Mouse (Mus musculus) Muller cell, postnatal 12 days (primary cell): Measurements from ENCODE around the gene Srbd1.

Experiments used
- DNase-seq: peaks from one replicate; pipeline ENCODE4 v3.0.0-alpha.2; 2015; ENCODE audit errors: inconsistent ontology term

Gene Srbd1

DNA sequence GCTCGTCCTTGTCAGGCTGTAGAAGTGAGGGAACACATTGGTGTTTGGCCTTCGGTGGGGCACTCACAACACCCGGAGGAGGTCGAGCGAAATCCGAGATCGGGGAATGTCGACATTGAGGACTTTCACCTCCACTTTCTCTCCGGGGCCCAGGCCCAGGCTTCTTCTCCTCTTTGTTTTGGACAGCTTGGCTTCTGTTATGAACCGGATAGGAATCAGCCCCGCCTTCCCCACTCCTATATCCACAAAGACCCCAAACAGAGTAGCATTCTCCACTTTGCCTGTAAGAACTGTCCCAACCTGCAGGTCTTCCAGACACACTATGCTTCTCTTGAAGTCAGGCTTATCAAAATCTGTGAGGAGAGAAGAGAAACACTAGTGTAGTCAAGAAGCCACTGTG is 159.8 kb downstream of the Srbd1 start:
- DNase-seq, result no peak

DNA sequence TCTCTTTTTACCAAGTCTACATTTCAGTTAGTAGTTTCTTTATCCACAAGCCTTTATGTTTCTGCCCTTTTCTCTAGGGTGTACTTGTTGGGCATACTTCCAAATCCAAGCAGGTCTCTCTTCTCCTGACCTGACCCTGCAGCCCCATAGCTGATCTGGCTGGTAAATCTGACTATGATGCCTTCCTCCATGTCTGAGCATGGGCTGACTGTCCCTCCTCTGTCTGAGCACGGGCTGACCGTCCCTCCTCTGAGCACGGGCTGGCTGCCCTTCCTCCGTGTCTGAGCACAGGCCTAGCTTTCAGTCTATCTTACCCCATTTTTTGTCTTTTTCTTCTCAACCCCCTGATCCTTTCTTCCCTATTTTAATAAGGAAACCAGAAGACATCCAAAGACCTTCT is 162.7 kb downstream of the Srbd1 start:
- no peak for DNase-seq

GRCm38 (mm10) chr17:85981869-85982268 is 163.1 kb downstream of the Srbd1 start:
- DNase-seq, result no peak

GRCm38 (mm10) chr17:85978876-85979275 is 166.1 kb downstream of the Srbd1 start:
- DNase-seq, result no peak

GRCm38 (mm10) chr17:85975077-85975476 is 169.9 kb downstream of the Srbd1 start:
- peak; percentile 17 for DNase-seq

DNA sequence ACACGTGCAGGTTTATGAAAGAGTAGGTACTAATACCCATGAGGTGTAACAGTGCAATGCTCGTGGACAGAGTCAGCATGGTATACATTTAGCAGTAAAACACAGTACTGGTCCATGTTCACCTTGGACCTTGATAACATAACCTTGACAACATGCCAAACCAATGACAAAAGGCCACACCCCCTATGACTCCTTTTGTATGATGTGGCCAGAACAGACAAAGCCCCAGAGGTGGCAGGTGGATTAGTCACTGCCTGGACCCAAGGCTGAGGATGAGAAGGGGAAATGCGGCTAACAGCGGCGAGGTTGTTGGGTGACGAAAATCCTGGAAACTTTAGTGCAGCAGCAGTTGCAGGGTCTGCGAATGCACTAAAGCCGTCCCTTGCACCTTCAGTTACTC is 170.4 kb downstream of the Srbd1 start:
- no peak for DNase-seq

- no peak for DNase-seq
These were observed 173.9 kb downstream of the Srbd1 start for GRCm38 (mm10) chr17:85971120-85971519.

DNA sequence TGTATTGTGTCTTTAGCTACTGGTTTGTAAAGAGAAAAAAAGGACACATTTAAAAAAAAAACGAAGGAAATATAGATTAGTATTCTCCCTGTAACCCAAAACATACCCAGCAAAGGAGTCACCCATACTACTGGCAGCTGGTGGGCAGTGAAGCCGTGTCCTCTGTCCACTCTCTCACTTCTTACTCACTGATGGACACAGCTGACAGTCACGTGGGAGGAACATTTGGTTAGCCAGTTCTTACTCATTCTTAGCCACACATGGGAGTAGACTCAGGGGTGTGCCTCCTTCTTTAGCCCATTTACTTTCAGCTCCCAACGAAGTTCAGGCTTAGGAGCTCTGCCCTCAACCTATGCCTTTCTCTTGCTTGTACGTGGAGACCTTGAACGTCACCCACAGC is 183.3 kb downstream of the Srbd1 start:
- no peak for DNase-seq

DNA sequence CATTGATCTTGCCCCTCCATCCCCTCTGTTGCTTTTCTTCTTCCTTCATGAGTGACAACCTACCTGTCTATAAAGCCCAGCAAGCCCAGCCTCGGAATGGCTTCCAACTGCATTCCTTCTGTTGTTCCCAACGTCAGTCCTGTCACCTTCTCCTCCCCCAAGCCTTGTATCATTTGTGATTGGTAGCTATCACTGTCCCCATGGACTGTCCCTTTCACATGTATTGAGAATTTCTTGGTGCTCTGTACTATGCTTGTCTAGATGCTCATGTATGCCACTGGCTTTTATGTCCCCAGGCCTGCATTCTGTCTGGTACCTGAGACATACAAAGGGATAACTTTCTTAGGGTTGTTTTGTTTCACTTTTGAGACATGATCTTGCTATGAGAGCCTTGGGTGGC is 193.2 kb downstream of the Srbd1 start:
- DNase-seq, result no peak

GRCm38 (mm10) chr17:85949919-85950505 is 195.0 kb downstream of the Srbd1 start:
- no peak for DNase-seq

DNA sequence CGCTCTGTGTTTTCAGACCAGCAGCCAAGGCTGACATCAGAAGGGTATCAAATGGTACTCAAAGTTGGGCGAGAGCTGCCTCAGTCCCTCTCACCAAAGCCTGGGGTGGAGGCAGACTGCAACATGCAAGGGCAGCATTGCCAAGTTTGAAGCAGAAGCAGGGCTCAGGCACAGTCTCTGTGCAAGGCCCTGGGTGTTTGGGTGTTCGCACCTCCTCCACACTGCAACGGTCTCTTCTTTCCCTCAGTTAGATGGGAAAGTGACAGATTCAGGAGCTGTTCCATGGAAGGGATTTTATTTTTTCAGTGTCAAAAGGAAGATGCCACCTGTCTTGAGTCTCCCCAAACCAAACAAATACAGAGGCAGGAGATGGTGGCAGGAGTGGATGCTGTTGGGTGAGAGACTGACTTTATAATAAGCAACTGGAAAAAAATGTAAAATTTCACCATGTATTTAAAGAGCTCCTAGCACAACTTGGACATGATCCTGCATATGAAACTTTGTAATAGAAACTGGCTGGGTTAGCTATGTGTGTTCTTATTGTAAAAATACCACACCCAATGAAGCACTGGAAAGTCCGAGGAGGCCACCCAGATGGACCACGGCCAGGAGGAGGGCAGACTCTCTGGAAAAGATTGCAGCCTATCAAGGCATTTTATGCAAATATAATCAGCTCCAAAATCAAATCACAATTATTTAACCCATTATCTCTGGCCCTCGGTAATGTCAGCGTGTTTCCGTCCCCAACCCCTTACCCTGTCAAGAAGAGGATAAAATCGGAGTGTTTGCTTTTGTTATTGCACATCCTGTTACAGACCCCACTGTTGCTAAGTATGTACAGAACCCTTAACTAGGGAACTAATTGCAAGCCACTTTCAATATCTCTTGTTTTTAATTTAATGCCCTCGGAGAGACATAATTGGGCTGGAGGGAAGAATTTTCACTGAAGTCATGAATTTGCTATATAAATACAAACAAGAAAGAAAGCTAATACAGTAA is 195.8 kb downstream of the Srbd1 start:
- no peak for DNase-seq

GRCm38 (mm10) chr17:85944726-85945125 is 200.2 kb downstream of the Srbd1 start:
- no peak for DNase-seq

GRCm38 (mm10) chr17:85943994-85944640 is 200.9 kb downstream of the Srbd1 start:
- no peak for DNase-seq

DNA sequence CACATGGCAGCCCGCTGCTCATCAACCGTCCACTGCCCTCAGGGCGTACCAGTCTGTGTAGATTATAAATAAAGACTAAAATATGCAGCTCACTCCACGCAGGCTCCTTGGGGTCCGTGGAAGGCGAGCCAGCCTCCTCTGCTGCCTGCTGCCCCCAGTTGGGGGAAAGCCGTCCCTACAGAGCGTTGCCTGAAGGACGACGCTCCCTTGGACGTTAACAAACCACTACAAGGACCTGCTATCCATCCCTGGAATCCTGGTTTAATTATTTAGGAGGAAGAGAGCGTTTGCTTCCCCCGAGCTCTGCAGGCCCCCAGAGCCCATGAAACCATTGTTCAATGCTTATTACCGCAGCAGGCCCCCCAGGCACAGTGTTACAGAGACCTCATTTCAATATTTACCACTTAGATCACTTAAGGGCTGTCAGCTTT is 201.4 kb downstream of the Srbd1 start:
- no peak for DNase-seq

- DNase-seq, result no peak
These were observed 201.9 kb downstream of the Srbd1 start for GRCm38 (mm10) chr17:85943071-85943470.

DNA sequence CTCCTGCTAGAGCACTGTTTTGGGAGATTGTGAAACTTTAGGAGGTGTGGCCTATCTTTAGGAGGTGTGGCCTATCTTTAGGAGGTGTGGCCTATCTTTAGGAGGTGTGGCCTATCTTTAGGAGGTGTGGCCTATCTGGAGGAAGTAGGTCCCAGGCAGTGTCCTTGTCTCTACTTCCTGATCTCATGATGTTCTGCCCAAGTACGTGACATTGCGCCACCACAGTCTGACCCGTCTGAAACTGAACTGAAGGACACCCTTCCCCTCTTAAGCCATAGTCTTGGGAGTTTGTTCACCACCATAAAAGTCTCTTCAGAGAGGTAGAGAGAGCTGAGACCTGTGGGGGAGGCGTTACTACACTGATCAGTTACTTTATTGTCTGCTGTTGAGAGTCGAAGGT is 202.9 kb downstream of the Srbd1 start:
- no peak for DNase-seq

- DNase-seq, result no peak
These were observed 203.7 kb downstream of the Srbd1 start for GRCm38 (mm10) chr17:85941141-85941738.

GRCm38 (mm10) chr17:85937131-85937530 is 207.8 kb downstream of the Srbd1 start:
- no peak for DNase-seq

DNA sequence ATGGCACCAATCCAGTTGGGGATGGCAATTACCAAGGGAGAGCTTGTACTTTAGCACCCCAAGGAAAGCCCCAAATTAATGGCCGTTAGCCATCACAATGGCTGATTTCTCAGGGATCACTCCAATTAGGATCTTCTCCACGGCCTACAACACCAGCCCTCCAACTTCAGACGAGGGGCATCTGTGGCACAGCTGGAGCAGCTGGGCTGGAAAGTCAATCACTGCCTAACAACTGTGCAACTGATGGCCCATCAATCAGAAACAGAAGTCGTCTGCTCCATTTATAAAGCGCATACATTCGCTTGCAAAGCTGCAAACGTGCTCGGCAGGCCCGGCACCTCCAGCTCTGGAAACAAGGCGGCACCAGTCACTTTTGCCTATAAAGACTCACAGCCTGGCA is 209.7 kb downstream of the Srbd1 start:
- DNase-seq, result no peak
